Mouse (Mus musculus): ENCODE measurements around the gene Klf3.

DNA sequence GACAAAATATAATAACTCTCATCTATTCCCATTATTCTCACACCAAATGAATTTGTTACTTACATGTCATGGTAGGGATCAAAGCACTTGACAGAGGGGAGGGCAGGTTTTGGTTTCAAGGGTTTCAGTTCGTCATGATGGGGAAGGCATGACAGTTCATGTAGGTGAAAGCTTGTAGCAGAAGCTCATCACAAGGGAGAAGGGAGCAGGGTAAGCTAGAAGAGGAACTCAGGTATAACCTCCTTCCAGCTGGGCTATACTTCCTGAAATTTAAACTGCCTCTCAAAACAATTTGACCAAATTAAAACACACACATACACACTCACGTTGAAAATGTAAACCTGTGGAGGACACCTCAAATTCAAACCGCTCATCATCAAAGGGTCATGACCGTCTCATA, 32.1 kb downstream of the Klf3 start:
- TF ChIP-seq CTCF (IDR thresholded peaks at IDR 0.05; ENCODE audit: low read depth, low read length) (no peak), POLR2A (IDR thresholded peaks at IDR 0.05; ENCODE audit: extremely low read depth, insufficient read depth, low read length) (no peak)
